Mouse (Mus musculus) cortical plate, adult 2 months (tissue): ENCODE measurements at regions not wholly inside any gene's neighbourhood (a gene's known extent, or its start where the extent isn't known, plus 50 kb on each side); places are given as distances from the start of the nearest gene placed in this dataset.

Source experiments
- CTCF ChIP-seq: fragments of 200-500 bp; IDR thresholded peaks from 2 replicates; pipeline ENCODE4 v1.5.1; 2011; ENCODE audit warnings: mild to moderate bottlenecking, control low read depth, low read length; ENCODE audit not compliant: insufficient read depth; ENCODE audit errors: extremely low read depth
- POLR2A ChIP-seq: fragments of 200-500 bp; IDR thresholded peaks from 2 replicates; pipeline ENCODE4 v1.6.1; 2011; ENCODE audit warnings: mild to moderate bottlenecking, low read length, control low read depth; ENCODE audit not compliant: insufficient read depth; ENCODE audit errors: extremely low read depth

- TF ChIP-seq POLR2A (no peak), CTCF (no peak)
These were observed 466.9 kb downstream of the Prss52 start for GRCm38 (mm10) chr14:64570951-64571350.
